Mouse (Mus musculus): ENCODE measurements around the gene Sirpb1a. TPM values are rescaled to one million over a fixed set of nuclear protein-coding genes. Genes with fewer than 3 reads are reported as not detected.

The Sirpb1a gene
- total and polyA plus RNA-seq, 3 experiments, result not detected

- TF ChIP-seq TCF12 (IDR thresholded peaks at IDR 0.05; ENCODE audit: low read depth, low read length), result no peak
- no peak for TF ChIP-seq TBP (conservative IDR thresholded peaks at IDR 0.05; ENCODE audit: low read depth, low read length)
- no peak for TF ChIP-seq RAD21 (IDR thresholded peaks at IDR 0.05; ENCODE audit: low read depth, low read length)
- TF ChIP-seq POLR2AphosphoS2 (IDR thresholded peaks at IDR 0.05; ENCODE audit: low read depth, low read length), result no peak
- no peak for TF ChIP-seq KAT2A (IDR thresholded peaks at IDR 0.05; ENCODE audit: insufficient replicate concordance, low read length)
- TF ChIP-seq CHD2 (IDR thresholded peaks at IDR 0.05; ENCODE audit: low read length), result no peak
- no peak for TF ChIP-seq IRF4 (IDR thresholded peaks at IDR 0.05; ENCODE audit: low read depth, low read length)
- no peak for TF ChIP-seq POLR2A (IDR thresholded peaks at IDR 0.05; ENCODE audit: low read depth, low read length)
- TF ChIP-seq NRF1 (IDR thresholded peaks at IDR 0.05; ENCODE audit: low read depth, low read length), result no peak
- TF ChIP-seq ETS1 (conservative IDR thresholded peaks at IDR 0.05; ENCODE audit: low read depth, low read length), result no peak
- no peak for TF ChIP-seq MEF2A (IDR thresholded peaks at IDR 0.05; ENCODE audit: borderline replicate concordance, low read depth, low read length)
- no peak for TF ChIP-seq SMC3 (IDR thresholded peaks at IDR 0.05; ENCODE audit: low read depth, low read length)
- no peak for TF ChIP-seq ZNF384 (IDR thresholded peaks at IDR 0.05; ENCODE audit: low read depth, low read length)
- TF ChIP-seq MYC (IDR thresholded peaks at IDR 0.05; ENCODE audit: low read depth, low read length), result no peak
- no peak for TF ChIP-seq USF1 (IDR thresholded peaks at IDR 0.05; ENCODE audit: low read depth, low read length)
- no peak for TF ChIP-seq USF2 (conservative IDR thresholded peaks at IDR 0.05; ENCODE audit: low read depth, low read length)
- dilution Hi-C loops (cut with MboI; ENCODE audit: extremely low pct_ligation_motif_present, extremely low pct_unique_long_range_greater_than_20kb, low sequenced_read_pairs), result no loop called here
- no peaks in the 10 kb centered on the region for H3K9me3 ChIP-seq (replicated peaks; ENCODE audit: low read length)
- no peaks in the 10 kb centered on the region for H3K79me2 ChIP-seq (replicated peaks; ENCODE audit: control insufficient read depth, extremely low read depth, insufficient read depth, poor library complexity, severe bottlenecking)
- H3K36me3 ChIP-seq (replicated peaks in 1 of 2; ENCODE audit: control insufficient read depth in 1 of 2, insufficient read depth in 1 of 2, low read length in 1 of 2), result no peaks in the 10 kb centered on the region
- no peaks in the 10 kb centered on the region for H3K27me3 ChIP-seq (replicated peaks)
- no peak for DNase-seq (ENCODE audit: extremely low read depth)
- no peak overlapping the region for H3K4me2 ChIP-seq (ENCODE audit: insufficient read depth, low read depth, poor library complexity, severe bottlenecking)
- H3K9ac ChIP-seq (ENCODE audit: insufficient read depth, low read depth), result no peak overlapping the region
- in situ Hi-C loops (cut with MboI; ENCODE audit: low pct_ligation_motif_present, low pct_unique_long_range_greater_than_20kb, low sequenced_read_pairs), result no loop called here
- H3K4me1 ChIP-seq (ENCODE audit: control insufficient read depth in 1 of 2, insufficient read depth in 2 of 2), result no peaks in the 10 kb centered on the region
- H3K4me3 ChIP-seq (replicated peaks in 1 of 3; ENCODE audit: low read depth in 2 of 3, low read length in 2 of 3, poor library complexity in 1 of 3), result no peak overlapping the region
- no peak overlapping the region for H3K27ac ChIP-seq (ENCODE audit: insufficient read depth, low read depth)
These were observed 96.8 kb downstream of the Sirpb1a start for GRCm38 (mm10) chr3:15329549-15329948.

Other genes starting within 250 kb of the Sirpb1a start
- not detected in 2 replicates for gene Gm9733, start 94.2 kb downstream of the Sirpb1a start, total RNA-seq (2012; rRNA removed)
- not detected in 2 replicates for gene Gm9733, start 94.2 kb downstream of the Sirpb1a start, total RNA-seq (2014; rRNA removed)
- gene Gm9733, start 94.2 kb downstream of the Sirpb1a start, polyA plus RNA-seq (2012; ENCODE audit: insufficient read length, low read depth), result not detected in 2 replicates
- gene Sirpb1b, start 148.5 kb upstream of the Sirpb1a start, total RNA-seq (2012; rRNA removed), result not detected in 2 replicates
- gene Sirpb1b, start 148.5 kb upstream of the Sirpb1a start, total RNA-seq (2014; rRNA removed), result not detected in 2 replicates
- not detected in 2 replicates for gene Sirpb1b, start 148.5 kb upstream of the Sirpb1a start, polyA plus RNA-seq (2012; ENCODE audit: insufficient read length, low read depth)